Mouse (Mus musculus) cerebellum, adult 8-10 months (tissue): ENCODE results near the gene Gpam.

Experiments used
- DNase-seq: peaks from one replicate; pipeline ENCODE4 v3.0.0; 2022

The Gpam gene

DNA sequence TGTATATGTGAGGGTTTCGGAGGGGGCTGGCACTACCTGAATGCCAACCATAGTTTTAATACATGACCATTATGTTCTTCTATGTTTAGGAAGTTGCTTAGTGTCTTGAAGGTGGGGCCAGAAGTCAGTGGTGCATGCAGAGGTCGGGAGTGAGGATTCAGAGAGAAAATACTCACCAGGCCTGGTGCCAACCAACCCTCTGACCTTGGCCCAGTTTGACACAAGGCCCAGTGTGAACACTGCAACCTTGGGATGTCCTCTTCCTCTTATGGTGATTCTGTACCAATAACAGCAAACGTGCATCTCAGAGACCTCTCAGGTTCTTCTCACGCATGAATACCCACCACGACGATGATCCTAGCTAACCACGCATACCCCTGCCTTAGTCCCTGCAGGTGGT is 11.5 kb upstream of the Gpam start:
- no peak for DNase-seq

GRCm38 (mm10) chr19:55137884-55138283 is 10.8 kb upstream of the Gpam start:
- no peak for DNase-seq

- DNase-seq, result no peak
Observed at GRCm38 (mm10) chr19:55136693-55137427, 9.8 kb upstream of the Gpam start.

DNA sequence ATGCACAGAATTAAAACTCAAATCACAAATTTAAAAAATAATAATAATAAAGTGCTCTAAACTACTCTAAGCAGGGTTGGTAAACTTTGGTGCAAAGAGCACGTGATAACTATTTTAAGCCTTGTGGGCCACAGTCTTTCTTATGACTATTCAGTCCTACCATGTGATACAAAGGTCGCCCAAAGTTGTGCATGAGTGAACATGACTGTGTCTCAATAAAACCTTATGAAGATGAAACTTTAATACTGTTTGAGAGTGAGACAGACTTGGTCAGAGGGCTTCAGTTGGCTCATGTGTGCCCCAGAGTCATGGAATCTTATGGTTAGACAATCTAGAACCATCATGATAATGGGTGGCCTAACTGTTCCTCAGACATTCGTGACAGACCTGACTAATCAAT is 8.9 kb upstream of the Gpam start:
- no peak for DNase-seq

DNA sequence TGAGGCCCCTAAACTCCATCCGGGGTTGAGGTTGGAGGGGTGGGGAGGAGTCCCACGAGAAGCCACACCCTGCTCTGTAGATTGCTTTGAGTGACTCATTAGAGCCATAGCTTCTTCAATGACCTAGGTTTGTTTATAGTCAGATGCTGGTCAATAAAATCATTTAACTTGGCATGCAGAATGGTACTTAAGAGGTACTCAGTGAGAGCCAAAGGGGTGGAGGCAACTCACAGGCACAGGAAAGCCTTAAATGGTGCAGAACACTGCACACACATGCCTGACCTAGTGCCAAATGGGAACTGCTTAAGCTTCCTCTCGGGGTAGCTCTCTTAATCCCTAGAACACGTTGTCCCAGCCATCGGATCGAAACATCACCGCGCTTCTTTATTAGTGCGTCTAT is 7.5 kb upstream of the Gpam start:
- DNase-seq, result no peak

GRCm38 (mm10) chr19:55132476-55132875 is 5.4 kb upstream of the Gpam start:
- DNase-seq, result no peak

- no peak for DNase-seq
Observed at GRCm38 (mm10) chr19:55131747-55132146, 4.7 kb upstream of the Gpam start.

- no peak for DNase-seq
Observed at GRCm38 (mm10) chr19:55128469-55128868, 1.4 kb upstream of the Gpam start.

GRCm38 (mm10) chr19:55125456-55125855 is 1.6 kb downstream of the Gpam start:
- DNase-seq, result no peak

GRCm38 (mm10) chr19:55123001-55123536 is 4.0 kb downstream of the Gpam start:
- no peak for DNase-seq

DNA sequence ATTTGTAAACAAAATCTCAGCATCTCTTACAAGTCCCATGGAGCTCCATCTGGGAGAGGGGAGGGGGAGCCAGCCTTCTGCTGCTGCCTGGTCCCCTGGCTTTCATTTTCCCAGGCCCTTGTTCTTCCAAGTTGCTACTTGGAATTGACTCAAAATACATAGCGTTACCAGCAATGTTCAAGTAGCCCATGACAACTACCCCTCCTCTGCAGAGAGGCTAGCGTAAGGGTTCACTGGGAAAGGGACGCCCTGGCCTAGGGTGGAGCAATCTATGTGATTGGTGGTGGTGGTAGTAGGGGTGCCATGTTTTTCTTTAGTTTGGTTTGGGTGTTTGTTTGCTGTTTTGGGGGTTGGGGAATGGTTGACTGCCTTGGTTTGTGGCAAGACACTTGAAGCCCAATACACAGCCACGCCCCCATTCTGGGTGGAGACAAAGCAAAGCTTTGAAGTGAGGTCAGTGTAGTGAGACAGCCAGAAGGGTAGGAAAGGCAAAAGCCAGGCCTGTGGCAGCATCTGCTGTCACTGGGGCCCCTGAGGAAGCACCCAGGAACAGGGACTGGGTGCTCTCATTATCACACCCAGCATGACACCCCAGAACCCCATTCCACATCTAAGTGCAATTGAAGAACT is 4.6 kb downstream of the Gpam start:
- DNase-seq, result no peak

GRCm38 (mm10) chr19:55121836-55122235 is 5.2 kb downstream of the Gpam start:
- DNase-seq, result no peak

DNA sequence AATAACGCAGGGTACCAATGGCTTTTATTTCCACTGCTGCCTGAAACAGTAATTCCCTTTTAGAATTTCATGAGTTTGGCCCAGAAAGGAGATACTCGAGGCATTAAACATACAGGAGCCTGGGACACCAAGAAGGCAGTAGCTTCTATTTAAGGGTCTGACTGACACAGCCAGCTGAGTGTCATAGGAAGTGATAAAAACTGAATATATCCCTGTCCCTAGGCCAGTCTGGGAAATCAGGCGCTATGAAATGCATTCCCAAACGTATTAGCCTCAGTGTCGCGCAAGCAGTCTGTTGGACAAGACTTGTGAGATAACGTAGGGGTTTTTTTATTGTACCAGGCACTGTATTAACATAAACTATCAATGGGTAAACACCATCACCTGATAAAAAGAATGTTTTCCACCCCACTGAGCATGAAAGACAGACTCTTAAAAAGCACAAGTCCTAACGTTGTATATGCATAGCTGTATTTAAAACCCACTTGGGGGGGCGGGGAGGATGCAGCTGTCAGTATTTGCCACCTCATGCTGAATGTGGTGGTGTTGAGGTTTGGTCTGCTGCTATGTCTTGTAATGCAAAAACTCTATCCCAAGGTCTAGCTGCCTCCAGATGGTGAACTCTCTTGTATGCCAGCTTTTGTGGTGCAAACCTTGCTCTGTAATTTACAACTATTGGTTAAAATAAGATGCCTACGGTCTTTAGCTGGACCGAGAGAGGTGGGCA is 6.4 kb downstream of the Gpam start:
- DNase-seq, result no peak

- no peak for DNase-seq
Observed at GRCm38 (mm10) chr19:55119541-55119940, 7.5 kb downstream of the Gpam start.

- no peak for DNase-seq
Observed at GRCm38 (mm10) chr19:55117991-55118390, 9.0 kb downstream of the Gpam start.

- no peak for DNase-seq
Observed at GRCm38 (mm10) chr19:55117059-55117815, 9.8 kb downstream of the Gpam start.

- DNase-seq, result no peak
Observed at GRCm38 (mm10) chr19:55115532-55115931, 11.5 kb downstream of the Gpam start.

DNA sequence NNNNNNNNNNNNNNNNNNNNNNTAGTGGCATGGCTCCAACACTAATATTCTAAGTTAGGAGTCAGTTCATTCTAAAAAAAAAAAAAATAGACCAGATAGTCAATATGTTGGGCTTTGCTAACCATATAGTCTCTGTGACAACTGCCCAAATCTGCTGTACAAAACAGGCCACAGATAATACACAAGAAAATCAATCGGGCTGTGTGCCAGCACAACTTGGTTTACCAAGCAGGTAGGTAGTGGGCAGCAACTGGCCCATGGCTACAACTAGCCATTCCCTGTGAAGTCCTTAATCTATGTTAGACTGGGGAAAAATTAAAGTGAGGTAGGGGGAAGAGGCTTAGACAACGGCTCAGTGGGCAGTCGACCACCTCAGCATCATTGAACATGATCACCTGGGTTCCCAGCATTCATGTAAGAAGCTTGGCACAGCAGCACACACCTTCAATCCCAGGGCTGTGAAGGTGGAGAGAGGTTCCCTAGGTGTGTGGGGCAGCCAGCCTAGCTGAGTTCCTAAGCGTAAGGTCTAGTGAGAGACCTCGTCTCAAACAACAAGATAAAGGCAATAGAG is 12.1 kb downstream of the Gpam start:
- no peak for DNase-seq

- DNase-seq, result no peak
Observed at GRCm38 (mm10) chr19:55107896-55108295, 19.1 kb downstream of the Gpam start.

DNA sequence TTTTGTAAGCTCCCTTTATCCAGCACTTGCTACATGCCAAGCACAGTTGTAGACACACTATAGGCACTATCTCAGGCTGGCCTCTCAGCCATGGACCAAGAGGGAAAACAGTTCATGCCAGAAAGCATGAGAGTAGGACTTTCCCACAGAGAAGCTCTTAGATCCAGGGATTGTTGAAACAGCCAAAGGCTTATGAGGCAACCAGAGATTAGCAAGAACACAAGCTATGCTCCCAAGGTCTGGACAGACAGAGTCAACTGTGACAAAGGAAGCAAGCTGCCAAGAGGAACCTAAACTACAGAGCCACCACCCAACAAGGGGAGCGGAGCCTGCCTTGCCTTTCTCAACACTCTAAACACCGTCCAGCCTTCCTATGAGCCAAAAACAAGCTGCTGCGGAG is 21.1 kb downstream of the Gpam start:
- no peak for DNase-seq

GRCm38 (mm10) chr19:55103081-55103830 is 23.8 kb downstream of the Gpam start:
- peak; percentile 17 for DNase-seq

DNA sequence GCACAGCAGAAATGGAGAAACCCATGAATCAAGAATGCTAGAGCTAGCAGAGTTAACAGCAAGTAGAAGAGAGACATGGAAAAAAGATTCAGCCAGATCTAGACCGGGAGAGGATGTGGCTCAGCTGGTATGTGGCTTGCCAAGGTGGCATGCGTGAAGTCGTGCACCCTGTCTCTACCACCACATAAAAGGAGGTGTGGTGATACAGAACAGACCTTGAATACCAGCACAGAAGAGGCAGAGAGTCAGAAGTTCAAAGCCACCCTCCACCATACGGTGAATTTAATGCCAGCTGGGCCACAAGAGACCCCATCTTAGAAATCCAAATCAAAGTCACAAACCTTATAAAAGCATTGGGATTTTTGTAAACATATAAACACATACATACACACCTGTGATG is 25.4 kb downstream of the Gpam start:
- DNase-seq, result no peak
